Mouse (Mus musculus): ENCODE results near the gene Tubb5.

Tubb5 gene

DNA sequence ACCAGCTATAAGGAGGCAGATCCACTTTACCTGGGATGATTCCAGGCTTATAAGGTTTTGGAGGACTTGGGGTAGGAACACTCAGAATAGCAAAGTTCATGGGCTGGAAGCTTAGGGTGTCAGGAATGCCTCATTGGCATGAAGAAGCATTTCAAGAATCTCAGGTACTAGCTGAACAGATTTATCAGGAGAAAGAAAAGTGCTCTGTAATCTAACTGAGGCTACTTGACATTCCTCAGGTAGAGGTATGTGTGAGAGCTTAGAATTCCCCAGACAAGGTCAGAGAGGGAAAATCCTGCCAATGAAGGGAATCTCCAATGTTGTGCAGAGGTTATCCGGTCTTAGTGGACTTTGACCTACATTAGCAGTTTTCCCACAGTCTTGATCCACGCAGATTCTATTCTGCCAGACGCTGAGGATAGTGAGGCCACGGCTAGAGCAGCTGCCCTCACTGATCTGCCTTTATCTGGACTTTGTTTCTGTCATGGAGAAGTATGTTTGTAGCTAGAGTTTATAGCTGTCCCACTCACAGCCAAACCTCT, 34.2 kb downstream of the Tubb5 start:
- DNase-seq (ENCODE audit: extremely low read depth, insufficient read length, low spot score) = no peak

DNA sequence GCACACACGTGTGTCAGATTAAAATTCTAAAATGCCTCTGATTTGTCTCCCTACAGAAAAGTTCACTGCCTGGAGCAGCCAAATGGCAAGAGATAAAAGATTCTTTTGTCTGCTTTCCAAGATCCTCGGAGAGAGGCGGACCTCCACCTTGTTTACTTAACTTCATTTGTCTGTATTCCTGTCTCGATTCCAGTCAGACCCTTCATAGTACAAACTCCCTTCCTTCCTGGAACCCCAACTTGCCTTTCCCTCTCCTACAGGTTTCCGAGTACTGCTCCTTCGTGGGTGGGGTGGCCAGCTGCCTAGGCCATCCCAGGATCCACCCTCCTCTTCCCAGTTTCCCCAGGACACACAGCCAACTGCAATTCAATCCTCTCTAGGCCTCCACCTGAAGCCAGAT, 35.1 kb downstream of the Tubb5 start:
- DNase-seq (ENCODE audit: extremely low read depth, insufficient read length, low spot score) = no peak

DNA sequence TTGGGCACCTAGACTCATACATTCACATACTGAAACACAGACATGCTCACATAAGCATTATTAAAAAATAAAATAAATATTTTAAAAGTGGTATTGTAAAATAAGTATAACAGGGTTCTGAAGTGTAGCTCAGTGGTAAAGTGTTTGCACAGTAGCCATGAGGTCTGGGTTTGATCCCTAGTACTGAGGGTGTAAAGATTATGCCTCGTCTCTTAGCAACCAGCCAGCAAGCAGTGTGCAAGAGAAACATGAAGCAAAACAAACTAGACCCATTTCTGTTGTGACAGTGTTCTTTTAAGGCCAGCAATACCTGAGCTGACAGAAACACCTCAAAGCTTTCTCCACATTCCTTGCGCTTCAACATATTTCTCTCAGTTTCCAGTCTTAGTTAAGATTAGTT, 37.2 kb downstream of the Tubb5 start:
- no peak for DNase-seq (ENCODE audit: extremely low read depth, insufficient read length, low spot score)

DNA sequence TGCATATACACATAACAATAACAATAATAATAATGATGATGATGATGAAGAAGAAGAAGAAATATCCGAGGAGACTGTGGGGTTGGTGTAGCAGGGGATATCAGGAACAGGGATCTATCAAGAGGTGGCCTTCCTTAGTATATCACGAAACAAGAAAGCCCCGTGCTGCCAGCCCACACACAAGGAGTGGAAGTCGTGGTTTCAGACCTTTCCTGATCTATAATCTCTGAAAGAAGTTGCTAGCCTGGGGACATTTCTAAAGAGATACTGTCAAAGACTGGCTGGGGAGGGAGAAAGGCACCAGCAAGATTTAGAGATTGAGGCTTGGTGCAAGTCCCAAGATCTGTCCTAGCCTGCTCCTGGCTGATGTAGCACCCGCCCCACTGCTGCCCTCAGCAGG, 41.3 kb downstream of the Tubb5 start:
- no peak for DNase-seq (ENCODE audit: extremely low read depth, insufficient read length, low spot score)

DNA sequence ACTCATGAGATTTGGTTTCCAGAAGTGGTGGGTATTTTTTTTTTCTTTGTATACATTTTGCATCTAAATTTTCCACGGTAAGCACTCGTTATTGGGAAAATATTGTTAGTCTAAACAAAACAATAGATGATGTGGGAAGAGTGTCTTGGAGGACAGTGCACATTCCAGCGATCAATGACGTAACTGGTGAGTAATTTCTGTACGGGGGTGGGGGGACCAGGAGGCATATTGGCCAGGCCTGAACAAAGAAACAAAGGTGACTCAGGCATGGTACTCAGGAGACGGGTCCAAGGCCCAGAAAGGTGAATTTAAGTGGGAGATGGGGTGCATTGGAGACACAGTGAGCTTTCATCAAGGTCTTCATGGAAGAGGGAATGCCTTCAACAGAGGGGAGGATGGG, 42.5 kb downstream of the Tubb5 start:
- no peak for DNase-seq (ENCODE audit: extremely low read depth, insufficient read length, low spot score)

DNA sequence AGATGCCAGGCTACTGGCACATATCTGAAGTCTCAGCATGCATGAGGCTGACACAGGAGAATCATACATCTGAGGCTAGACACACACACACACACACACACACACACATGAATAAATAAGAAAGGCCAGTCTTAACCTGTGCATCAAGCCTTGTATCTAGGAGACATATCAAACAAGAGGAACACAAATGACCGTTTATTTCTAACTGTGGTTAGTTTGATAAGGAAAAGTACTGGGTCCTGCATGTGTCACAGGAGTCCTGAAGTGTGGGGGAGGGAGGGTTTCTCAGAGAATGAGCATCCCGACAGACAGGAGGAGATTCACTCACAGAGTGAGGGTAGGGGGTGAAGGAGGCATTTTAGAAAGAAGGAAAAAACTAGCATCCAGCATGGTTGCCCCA, 43.0 kb downstream of the Tubb5 start:
- DNase-seq (ENCODE audit: extremely low read depth, insufficient read length, low spot score) = no peak

DNA sequence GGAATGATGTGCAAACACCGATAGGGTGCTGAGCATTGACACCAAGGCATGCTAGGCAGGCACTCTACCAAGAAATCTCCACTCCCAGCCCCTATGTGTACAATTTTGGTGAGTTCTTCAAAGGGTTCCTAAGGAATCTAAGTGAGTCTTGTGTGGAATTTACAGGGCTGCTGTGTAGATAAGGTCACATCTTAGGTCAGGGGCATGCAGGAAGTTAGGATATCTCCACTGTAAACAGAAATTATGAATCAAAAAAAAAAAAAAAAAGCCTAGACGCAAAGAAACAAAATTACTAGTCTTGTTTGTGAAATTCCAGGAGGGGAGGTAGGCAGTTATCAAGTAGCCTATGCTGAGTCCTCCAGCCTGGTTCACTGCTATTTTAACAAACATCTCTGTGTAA, 45.3 kb downstream of the Tubb5 start:
- no peak for DNase-seq (ENCODE audit: extremely low read depth, insufficient read length, low spot score)

DNA sequence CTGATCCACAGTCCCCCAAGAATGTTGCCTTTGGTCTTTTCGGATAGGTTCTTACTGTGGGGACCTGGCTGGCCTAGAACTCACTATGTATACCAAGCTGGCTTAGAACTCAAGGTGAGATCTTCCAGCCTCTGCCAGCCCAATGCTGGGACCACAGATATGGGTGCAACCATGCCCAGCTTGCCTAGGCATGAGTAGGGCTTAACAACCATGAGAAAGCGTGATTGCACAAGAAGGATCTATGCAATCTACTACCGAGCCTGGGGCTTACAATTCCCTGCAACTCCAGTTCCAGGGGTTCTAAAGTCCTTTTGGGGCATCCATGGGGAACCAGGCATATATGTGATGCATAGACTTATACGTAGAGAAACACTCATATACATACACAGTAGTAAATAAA, 47.2 kb downstream of the Tubb5 start:
- no peak for DNase-seq (ENCODE audit: extremely low read depth, insufficient read length, low spot score)

DNA sequence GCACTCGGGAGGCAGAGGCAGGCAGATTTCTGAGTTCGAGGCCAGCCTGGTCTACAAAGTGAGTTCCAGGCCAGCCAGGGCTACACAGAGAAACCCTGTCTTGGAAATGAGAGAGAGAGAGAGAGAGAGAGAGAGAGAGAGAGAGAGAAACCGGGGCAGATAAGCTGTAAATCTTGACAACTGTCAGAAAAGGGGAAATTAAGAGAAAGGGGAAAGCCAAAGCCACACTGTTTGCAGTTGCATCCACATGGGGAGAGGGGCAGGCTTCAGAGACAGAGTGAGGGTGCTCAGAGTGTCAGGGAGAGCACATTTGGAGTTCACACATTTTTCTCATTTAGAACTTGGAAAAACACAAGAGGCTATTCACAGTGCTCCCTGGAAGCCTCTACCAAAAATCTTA, 50.1 kb downstream of the Tubb5 start:
- no peak for DNase-seq (ENCODE audit: extremely low read depth, insufficient read length, low spot score)

DNA sequence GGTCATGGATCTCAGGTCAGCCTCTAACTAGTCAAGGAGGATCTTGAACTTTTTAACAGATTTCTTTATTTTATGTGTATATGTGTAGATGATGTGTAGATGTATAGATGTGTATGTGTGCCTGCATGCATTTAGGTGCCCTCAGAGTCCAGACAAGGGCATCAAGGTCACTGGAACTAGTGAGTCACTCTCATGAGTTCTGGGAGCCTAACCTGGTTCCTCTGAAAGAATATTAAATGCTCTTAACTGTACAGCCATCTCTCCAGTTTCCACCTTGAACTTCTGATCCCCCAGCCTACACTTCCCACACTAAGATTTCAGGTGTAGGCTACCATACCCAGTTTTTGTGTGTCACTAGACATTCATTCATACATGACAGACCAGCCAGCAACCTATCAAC, 50.6 kb downstream of the Tubb5 start:
- no peak for DNase-seq (ENCODE audit: extremely low read depth, insufficient read length, low spot score)

DNA sequence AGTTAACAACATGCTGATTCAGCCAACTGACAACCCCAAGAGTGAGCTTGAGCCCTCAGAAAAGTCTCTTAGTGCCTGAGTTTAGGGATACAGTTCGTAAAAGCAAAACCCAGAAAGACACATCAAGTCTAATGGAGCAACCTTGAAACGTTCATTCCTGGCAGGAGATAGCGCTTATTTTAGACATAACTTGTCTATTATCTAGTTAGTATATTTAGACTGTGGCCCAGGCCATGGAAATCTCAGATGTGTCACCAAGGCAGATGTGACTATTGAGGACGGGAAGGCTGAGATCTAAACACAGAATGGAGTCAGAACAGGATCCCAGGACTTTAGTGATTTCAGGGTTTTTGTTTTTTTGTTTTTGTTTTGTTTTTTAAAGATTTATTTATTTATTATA, 53.0 kb downstream of the Tubb5 start:
- DNase-seq (ENCODE audit: extremely low read depth, insufficient read length, low spot score) = no peak

DNA sequence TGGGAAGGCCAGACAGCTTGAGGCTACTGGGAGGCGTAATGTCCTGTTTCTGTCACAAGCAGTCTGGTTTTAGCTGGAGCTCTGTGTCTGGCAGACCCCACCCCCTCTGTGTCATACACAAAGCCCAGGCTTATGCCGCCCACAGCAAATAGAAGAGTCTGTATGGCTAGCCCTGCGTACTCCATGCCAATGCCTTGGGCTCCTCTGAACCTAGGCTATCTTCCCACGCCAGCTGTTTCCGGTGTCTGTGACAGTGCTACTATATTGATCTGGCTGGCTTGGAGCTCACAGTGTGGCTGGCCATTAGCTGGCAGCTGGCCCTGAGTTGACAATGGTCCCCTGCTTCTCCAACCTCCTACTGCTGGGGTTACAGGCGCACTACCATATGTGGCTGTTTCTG, 54.2 kb downstream of the Tubb5 start:
- DNase-seq (ENCODE audit: extremely low read depth, insufficient read length, low spot score) = no peak

All from 3134 (cell line).